Mouse (Mus musculus) cortical plate, adult 2 months (tissue): ENCODE results near the gene Prrg2.
A peak's percentile ranks its signal among the peaks of the same experiment; 100 is the strongest.

Experiments
- CTCF ChIP-seq: fragments of 200-500 bp; IDR thresholded peaks from 2 replicates; pipeline ENCODE4 v1.5.1; 2011; ENCODE audit warnings: mild to moderate bottlenecking, control low read depth, low read length; ENCODE audit not compliant: insufficient read depth; ENCODE audit errors: extremely low read depth
- POLR2A ChIP-seq: fragments of 200-500 bp; IDR thresholded peaks from 2 replicates; pipeline ENCODE4 v1.6.1; 2011; ENCODE audit warnings: mild to moderate bottlenecking, low read length, control low read depth; ENCODE audit not compliant: insufficient read depth; ENCODE audit errors: extremely low read depth

DNA sequence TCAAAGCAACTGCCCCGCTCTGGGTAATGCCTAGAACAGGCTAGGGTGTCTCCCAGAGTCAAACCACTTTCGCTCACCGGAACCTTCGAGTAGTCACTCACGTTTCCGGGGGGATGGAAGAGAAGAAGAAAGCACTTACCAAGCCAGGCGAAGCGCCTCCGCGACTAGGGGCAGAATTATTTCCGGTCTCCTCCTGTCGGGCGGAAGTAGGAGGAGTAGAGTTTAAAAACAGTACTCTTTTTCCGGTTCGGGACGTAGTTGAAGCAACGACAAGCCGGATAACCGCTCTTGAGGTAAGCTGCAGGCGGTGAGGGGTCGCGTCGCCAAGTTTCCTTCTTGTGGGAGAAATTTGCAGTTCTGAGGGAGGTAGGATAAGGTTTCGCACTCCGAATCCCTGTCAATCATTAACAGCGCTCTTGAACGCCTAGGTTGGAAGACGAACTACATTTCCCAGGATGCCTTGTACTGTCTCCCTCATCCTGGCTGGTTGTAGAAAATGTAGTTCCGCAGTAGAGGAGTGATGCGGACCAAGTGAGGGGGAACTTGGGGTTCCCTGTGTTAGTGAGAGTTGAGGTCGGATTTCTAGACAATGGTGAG lies at the start of gene Prrg2, which contains the start of gene Nosip:
- TF ChIP-seq CTCF: no peak
- TF ChIP-seq POLR2A: peak; percentile 63
